Mouse (Mus musculus): ENCODE measurements at regions not wholly inside any gene's neighbourhood (a gene's known extent, or its start where the extent isn't known, plus 50 kb on each side); places are given as distances from the start of the nearest gene placed in this dataset.

DNA sequence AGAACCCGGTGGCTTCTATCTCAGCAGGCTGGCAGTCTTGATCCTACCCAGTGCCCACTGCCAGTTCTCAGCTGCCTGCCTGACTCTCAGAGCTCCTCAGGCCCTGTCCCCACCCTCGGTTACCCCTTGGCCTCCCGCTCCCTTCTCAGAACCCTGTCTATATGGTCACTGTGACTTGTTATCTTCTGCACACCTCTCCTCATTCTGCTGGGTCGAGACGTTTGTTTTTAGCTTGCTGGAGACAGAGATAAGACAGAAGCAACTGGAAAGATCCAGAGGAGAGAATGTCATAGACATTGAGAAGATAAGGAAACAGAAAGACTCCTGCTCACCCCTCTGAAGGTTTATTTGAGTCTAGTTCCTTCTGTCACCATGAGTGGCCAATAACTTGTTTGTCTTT lies 53.8 kb upstream of the Phc1 start:
- peak; percentile 87 for ATAC-seq (ENCODE audit: low read depth)
- Histone ChIP-seq H3K9me3 (replicated peaks; ENCODE audit: control insufficient read depth, low read length) (peaks cover 5% of the 10 kb centered on the region; the same call in 1 of the 2 replicates), H3K9ac (ENCODE audit: low read depth, low read length) (peak overlapping the region; percentile 75), H3K4me2 (ENCODE audit: low read depth, low read length) (peak overlapping the region; percentile 78), H3K4me1 (ENCODE audit: control insufficient read depth, low read depth, low read length) (peaks cover 34% of the 10 kb centered on the region), H3K27me3 (ENCODE audit: control insufficient read depth, insufficient read depth, low read depth, low read length) (no peaks in the 10 kb centered on the region), H3K27ac (ENCODE audit: low read length) (peak overlapping the region; percentile 95), H3K4me3 (ENCODE audit: low read depth, low read length) (peak overlapping the region; percentile 69), H3K36me3 (ENCODE audit: control insufficient read depth, insufficient read depth) (0 out of 2 replicates have a peak, but pooled peaks cover under 1% of the 10 kb centered on the region)
- WGBS (ENCODE audit: insufficient replicate concordance): 12% methylated on average over 5 of the region's 5 CpGs

DNA sequence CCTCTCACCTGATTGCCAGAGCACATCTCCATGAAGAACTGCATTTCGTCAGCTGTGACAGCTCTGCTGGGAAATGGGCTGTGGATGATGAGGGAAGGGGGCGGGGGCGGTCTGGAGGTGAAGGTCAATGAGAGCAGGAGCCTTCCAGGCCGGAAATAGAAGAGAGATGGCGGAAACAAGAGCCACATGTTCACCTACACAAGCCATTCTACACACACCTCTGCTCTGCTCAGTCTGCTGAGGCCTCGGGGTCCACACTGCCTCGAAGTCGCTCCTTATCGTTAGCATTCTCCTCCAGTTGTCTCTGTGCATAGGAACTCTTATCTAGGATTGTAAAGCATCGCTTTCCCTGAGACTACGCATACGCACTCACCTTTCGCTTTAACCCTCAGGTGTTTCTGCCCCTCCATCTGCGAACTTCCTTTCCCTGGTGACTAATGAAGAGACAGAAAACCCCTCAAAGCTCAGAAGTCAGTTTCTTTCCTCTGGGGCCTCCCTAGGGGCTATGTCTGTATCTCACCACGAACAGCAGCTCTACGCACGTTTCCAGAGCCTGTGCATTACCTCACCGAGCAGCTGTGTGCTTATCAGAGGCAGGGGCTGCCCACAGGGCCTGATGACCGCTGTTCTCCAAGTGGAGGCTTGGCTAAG lies 53.0 kb upstream of the Phc1 start:
- WGBS (ENCODE audit: insufficient replicate concordance): 19% methylated on average over 19 of the region's 19 CpGs
- peaks cover 34% of the 10 kb centered on the region for H3K4me1 ChIP-seq (ENCODE audit: control insufficient read depth, low read depth, low read length)

DNA sequence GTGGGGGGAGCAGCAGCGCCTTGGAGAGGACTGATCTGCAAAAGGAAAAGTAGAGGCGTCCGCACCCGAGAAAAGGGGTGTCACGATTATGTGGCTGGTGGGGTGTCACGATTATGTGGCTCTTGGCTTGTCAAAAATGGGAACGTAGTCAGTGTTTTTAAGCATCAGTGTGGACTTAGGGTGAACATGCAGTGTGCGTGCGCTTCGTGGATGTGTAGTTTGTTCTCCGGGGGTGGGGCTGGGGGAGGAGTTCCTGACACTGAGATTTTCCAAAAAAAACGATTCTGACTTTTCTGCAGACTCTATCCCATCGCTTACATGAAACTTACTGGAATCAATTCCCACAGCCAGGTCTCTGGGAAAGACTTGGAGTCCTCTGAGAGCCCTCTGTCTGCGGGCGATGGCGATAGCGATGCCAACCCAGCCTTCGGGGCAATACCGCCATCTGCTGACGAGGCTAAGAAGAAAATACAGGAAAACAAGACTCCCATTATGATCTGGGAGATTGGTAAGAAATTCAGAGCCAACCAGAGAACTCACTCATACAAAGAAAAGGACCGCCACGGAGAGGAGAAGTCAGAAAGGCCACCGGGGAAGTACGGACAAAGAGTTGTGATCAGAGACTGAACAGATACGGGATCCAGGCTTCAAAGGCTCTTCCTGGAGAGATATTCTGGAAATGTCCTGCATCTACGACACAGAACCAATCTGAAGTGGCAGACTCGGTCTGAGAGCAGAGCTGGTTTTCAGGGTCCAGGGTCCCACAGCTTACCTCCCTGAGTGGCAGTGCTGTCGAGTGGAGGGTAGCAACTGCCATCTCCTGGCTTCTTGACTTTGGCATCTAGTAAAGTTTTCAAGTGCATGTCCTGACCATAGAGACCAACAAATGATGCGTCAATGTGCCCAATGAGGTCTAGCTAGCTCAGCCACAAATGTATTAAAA lies 51.6 kb upstream of the Phc1 start:
- Histone ChIP-seq H3K27me3 (ENCODE audit: control insufficient read depth, insufficient read depth, low read depth, low read length) (no peaks in the 10 kb centered on the region), H3K27ac (ENCODE audit: low read length) (peak overlapping the region; percentile 95), H3K9me3 (replicated peaks; ENCODE audit: control insufficient read depth, low read length) (peaks cover 5% of the 10 kb centered on the region; the same call in 1 of the 2 replicates), H3K36me3 (ENCODE audit: control insufficient read depth, insufficient read depth) (0 out of 2 replicates have a peak, but pooled peaks cover 3% of the 10 kb centered on the region), H3K9ac (ENCODE audit: low read depth, low read length) (peak overlapping the region; percentile 75), H3K4me2 (ENCODE audit: low read depth, low read length) (peak overlapping the region; percentile 78), H3K4me3 (ENCODE audit: low read depth, low read length) (peak overlapping the region; percentile 69), H3K4me1 (ENCODE audit: control insufficient read depth, low read depth, low read length) (peaks cover 34% of the 10 kb centered on the region)
- WGBS (ENCODE audit: insufficient replicate concordance): 26% methylated on average over 29 of the region's 29 CpGs
- ATAC-seq (ENCODE audit: low read depth): no peak

More for the DNA sequence above, 53.0 kb upstream of the Phc1 start:
- Histone ChIP-seq H3K27me3 (ENCODE audit: control insufficient read depth, insufficient read depth, low read depth, low read length) (no peaks in the 10 kb centered on the region), H3K36me3 (ENCODE audit: control insufficient read depth, insufficient read depth) (0 out of 2 replicates have a peak, but pooled peaks cover 3% of the 10 kb centered on the region), H3K4me2 (ENCODE audit: low read depth, low read length) (peak overlapping the region; percentile 78), H3K4me3 (ENCODE audit: low read depth, low read length) (peak overlapping the region; percentile 69), H3K9me3 (replicated peaks; ENCODE audit: control insufficient read depth, low read length) (peaks cover 5% of the 10 kb centered on the region; the same call in 1 of the 2 replicates), H3K27ac (ENCODE audit: low read length) (peak overlapping the region; percentile 95), H3K9ac (ENCODE audit: low read depth, low read length) (peak overlapping the region; percentile 75)
- ATAC-seq (ENCODE audit: low read depth): peak; percentile 79

DNA sequence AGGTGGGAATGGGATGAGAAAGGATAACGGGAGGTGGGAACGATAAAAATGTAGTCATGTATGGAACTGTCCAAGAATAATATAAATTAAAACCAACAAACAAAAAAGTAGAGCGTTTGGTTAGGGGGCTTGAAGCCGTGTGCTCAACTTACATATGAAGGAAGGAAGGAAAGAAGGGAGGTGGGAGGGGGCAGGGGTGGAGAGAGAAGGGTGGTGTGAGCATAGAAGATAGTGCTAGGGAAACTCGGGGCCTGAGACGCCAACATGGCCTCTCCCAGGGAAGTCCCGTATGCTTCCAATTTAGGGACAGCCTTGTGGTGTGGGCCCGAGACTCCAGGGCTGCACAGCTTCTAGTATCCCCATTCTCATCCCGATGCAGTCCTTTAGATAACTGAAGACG lies 50.8 kb upstream of the Phc1 start:
- Histone ChIP-seq H3K9me3 (replicated peaks; ENCODE audit: control insufficient read depth, low read length) (peaks cover 5% of the 10 kb centered on the region; the same call in 1 of the 2 replicates), H3K9ac (ENCODE audit: low read depth, low read length) (peak overlapping the region; percentile 75), H3K27me3 (ENCODE audit: control insufficient read depth, insufficient read depth, low read depth, low read length) (no peaks in the 10 kb centered on the region), H3K4me1 (ENCODE audit: control insufficient read depth, low read depth, low read length) (peaks cover 32% of the 10 kb centered on the region), H3K4me3 (ENCODE audit: low read depth, low read length) (peak overlapping the region; percentile 69), H3K36me3 (ENCODE audit: control insufficient read depth, insufficient read depth) (0 out of 2 replicates have a peak, but pooled peaks cover 3% of the 10 kb centered on the region), H3K27ac (ENCODE audit: low read length) (peak overlapping the region; percentile 95), H3K4me2 (ENCODE audit: low read depth, low read length) (peak overlapping the region; percentile 78)
- whole genome bisulfite sequencing (ENCODE audit: insufficient replicate concordance): 41% methylated on average over 10 of the region's 10 CpGs
- ATAC-seq (ENCODE audit: low read depth): no peak

DNA sequence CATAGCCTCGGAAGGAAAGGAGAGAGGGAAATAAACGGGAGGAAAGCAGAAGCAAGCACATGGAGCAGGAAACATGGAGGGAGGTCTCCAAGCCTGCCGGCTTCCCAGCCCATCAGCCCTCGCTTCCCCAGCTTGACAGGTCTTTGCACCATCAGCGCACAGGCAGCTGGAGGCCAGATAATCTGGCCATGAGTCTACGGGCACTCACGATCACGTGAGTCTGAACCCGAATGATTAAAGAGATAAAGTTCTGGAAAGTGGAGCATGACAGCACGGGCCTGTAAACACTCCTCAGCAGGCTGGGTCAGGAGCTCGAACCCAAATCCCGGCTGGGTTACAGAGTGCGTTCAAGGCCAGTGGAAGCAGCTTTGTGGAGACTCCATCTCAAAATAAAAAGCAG lies 50.4 kb upstream of the Phc1 start:
- 0 out of 2 replicates have a peak, but pooled peaks cover 3% of the 10 kb centered on the region for H3K36me3 ChIP-seq (ENCODE audit: control insufficient read depth, insufficient read depth)
- H3K9ac ChIP-seq (ENCODE audit: low read depth, low read length): peak overlapping the region; percentile 75
- peaks cover 4% of the 10 kb centered on the region; the same call in 1 of the 2 replicates for H3K9me3 ChIP-seq (replicated peaks; ENCODE audit: control insufficient read depth, low read length)
- peak overlapping the region; percentile 69 for H3K4me3 ChIP-seq (ENCODE audit: low read depth, low read length)
- ATAC-seq (ENCODE audit: low read depth): peak; percentile 56
- H3K4me1 ChIP-seq (ENCODE audit: control insufficient read depth, low read depth, low read length): peaks cover 32% of the 10 kb centered on the region
- WGBS (ENCODE audit: insufficient replicate concordance): 30% methylated on average over 13 of the region's 13 CpGs
- H3K27me3 ChIP-seq (ENCODE audit: control insufficient read depth, insufficient read depth, low read depth, low read length): no peaks in the 10 kb centered on the region
- peak overlapping the region; percentile 95 for H3K27ac ChIP-seq (ENCODE audit: low read length)
- H3K4me2 ChIP-seq (ENCODE audit: low read depth, low read length): peak overlapping the region; percentile 78
